Mouse (Mus musculus) CH12.LX (cell line): ENCODE data around the gene Kcnc3.

Source experiments
- CTCF ChIP-seq, 2 experiments: IDR thresholded peaks in 1 of 2; conservative IDR thresholded peaks in 1 of 2; 2 replicates each; pipeline ENCODE4 v1.5.1; 2011 to 2012; ENCODE audit warnings: low read depth in 2 of 2, low read length in 2 of 2, improper control_type of control experiment in 1 of 2, inconsistent platforms in 1 of 2, mild to moderate bottlenecking in 1 of 2, moderate library complexity in 1 of 2
- HCFC1 ChIP-seq: IDR thresholded peaks from 2 replicates; pipeline ENCODE4 v1.6.1; 2012; ENCODE audit warnings: low read depth, mild to moderate bottlenecking, inconsistent platforms, low read length, improper control_type of control experiment
- IRF4 ChIP-seq: IDR thresholded peaks from 2 replicates; pipeline ENCODE4 v1.6.1; 2014; ENCODE audit warnings: low read depth, mild to moderate bottlenecking, inconsistent platforms, low read length, improper control_type of control experiment
- MAX ChIP-seq: IDR thresholded peaks from 2 replicates; pipeline ENCODE4 v1.6.1; 2011; ENCODE audit warnings: low read length, improper control_type of control experiment
- MXI1 ChIP-seq: IDR thresholded peaks from 2 replicates; pipeline ENCODE4 v1.6.1; 2011; ENCODE audit warnings: mild to moderate bottlenecking, low read depth, low read length, improper control_type of control experiment
- NRF1 ChIP-seq: IDR thresholded peaks from 2 replicates; pipeline ENCODE4 v1.6.1; 2014; ENCODE audit warnings: low read depth, mild to moderate bottlenecking, inconsistent platforms, low read length, improper control_type of control experiment, moderate library complexity
- ZC3H11A ChIP-seq: IDR thresholded peaks from 2 replicates; pipeline ENCODE4 v1.6.1; 2012; ENCODE audit warnings: low read depth, mild to moderate bottlenecking, inconsistent platforms, low read length, improper control_type of control experiment

DNA sequence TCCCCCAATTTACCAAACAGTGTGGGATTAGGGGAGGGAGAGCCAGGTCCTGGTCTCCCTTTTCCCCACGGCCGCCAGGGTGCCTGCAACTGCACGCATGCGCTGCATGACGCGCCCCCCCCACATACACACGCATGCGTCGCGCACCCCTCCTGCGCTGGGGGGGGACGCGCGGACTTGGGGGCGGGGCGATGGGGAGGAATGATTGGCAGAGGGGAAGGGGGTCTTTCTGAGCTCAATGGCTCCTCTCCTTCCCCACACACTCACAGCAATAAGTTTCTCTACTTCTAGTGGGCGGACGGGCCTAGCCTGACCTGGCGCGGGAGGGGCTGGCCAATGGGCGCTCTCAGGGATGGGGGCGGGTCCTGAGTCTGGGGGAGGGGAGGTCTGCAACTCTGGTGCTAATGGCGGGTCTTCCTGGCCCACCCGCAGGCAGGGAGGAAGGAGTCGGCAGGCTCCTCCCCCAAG lies 13.7 kb downstream of the Kcnc3 start:
- TF ChIP-seq ZC3H11A, result no peak
- no peak for TF ChIP-seq MAX
- no peak for TF ChIP-seq IRF4
- no peak for TF ChIP-seq MXI1
- TF ChIP-seq HCFC1, result no peak
- TF ChIP-seq NRF1, result peak; percentile 95
- no peak; a peak in 1 of 4 replicates for TF ChIP-seq CTCF (conservative IDR thresholded peaks at IDR 0.05 in 1 of 2, IDR thresholded peaks at IDR 0.05 in 1 of 2; ENCODE audit: low read depth in 2 of 2, low read length in 2 of 2)
